Mouse (Mus musculus) cortical plate, adult 2 months (tissue): ENCODE data around the gene Ubap2.

Experiments used
- CTCF ChIP-seq: fragments of 200-500 bp; IDR thresholded peaks from 2 replicates; pipeline ENCODE4 v1.5.1; 2011; ENCODE audit warnings: mild to moderate bottlenecking, control low read depth, low read length; ENCODE audit not compliant: insufficient read depth; ENCODE audit errors: extremely low read depth
- POLR2A ChIP-seq: fragments of 200-500 bp; IDR thresholded peaks from 2 replicates; pipeline ENCODE4 v1.6.1; 2011; ENCODE audit warnings: mild to moderate bottlenecking, low read length, control low read depth; ENCODE audit not compliant: insufficient read depth; ENCODE audit errors: extremely low read depth

DNA sequence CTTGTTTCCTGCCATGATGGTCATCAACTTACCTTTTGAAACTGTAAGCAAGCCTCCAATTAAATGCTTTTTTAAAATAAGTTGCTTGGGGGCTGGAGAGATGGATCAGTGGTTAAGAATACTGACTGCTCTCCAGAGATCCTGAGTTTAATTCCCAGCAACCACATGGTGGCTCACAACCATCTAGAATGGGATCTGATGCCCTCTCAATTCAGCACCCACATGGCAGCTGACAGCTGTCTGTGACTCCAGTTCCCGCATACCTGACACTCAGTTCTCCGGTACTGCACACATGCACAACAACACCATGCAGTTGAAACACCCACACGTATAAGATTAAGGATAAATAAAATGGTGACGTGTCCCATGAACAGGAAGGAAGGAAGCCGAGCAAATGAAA is 43.3 kb upstream of the Ubap2 start:
- TF ChIP-seq CTCF (no peak), POLR2A (no peak)
